Mouse (Mus musculus): ENCODE measurements around the gene Arrdc1. TPM values are rescaled to one million over a fixed set of nuclear protein-coding genes. Genes with fewer than 3 reads are reported as not detected.

Gene Arrdc1
- polyA plus RNA-seq, 1 experiment from 2014 or later, result 67.9 TPM

GRCm38 (mm10) chr2:24925284-24925683 is 9.8 kb downstream of the Arrdc1 start:
- DNase-seq (ENCODE audit: low spot score), result no peak

- no peak for DNase-seq (ENCODE audit: low spot score)
Observed at GRCm38 (mm10) chr2:24923561-24923960, 11.5 kb downstream of the Arrdc1 start.

- no peak for DNase-seq (ENCODE audit: low spot score)
Observed at GRCm38 (mm10) chr2:24919839-24920175, 15.2 kb downstream of the Arrdc1 start.

- peak; percentile 95 for DNase-seq (ENCODE audit: low spot score)
Observed at GRCm38 (mm10) chr2:24918930-24919838, 15.9 kb downstream of the Arrdc1 start, which contains the start of gene Ehmt1. Gene Ehmt1 (minus strand): TSS chr2:24919614.

GRCm38 (mm10) chr2:24914762-24915161 is 20.3 kb downstream of the Arrdc1 start:
- DNase-seq (ENCODE audit: low spot score), result no peak

- no peak for DNase-seq (ENCODE audit: low spot score)
Observed at GRCm38 (mm10) chr2:24912589-24912988, 22.5 kb downstream of the Arrdc1 start.

GRCm38 (mm10) chr2:24912189-24912588 is 22.9 kb downstream of the Arrdc1 start:
- DNase-seq (ENCODE audit: low spot score), result no peak

GRCm38 (mm10) chr2:24910481-24910880 is 24.6 kb downstream of the Arrdc1 start:
- DNase-seq (ENCODE audit: low spot score), result no peak

GRCm38 (mm10) chr2:24905653-24906155 is 29.3 kb downstream of the Arrdc1 start:
- no peak for DNase-seq (ENCODE audit: low spot score)

GRCm38 (mm10) chr2:24904823-24905652 is 30.0 kb downstream of the Arrdc1 start:
- no peak for DNase-seq (ENCODE audit: low spot score)

GRCm38 (mm10) chr2:24902999-24903398 is 32.1 kb downstream of the Arrdc1 start:
- DNase-seq (ENCODE audit: low spot score), result no peak

- no peak for DNase-seq (ENCODE audit: low spot score)
Observed at GRCm38 (mm10) chr2:24901055-24901454, 34.0 kb downstream of the Arrdc1 start.

GRCm38 (mm10) chr2:24899292-24899691 is 35.8 kb downstream of the Arrdc1 start:
- DNase-seq (ENCODE audit: low spot score), result no peak

- DNase-seq (ENCODE audit: low spot score), result no peak
Observed at GRCm38 (mm10) chr2:24896761-24897160, 38.3 kb downstream of the Arrdc1 start.

GRCm38 (mm10) chr2:24894211-24894610 is 40.8 kb downstream of the Arrdc1 start:
- DNase-seq (ENCODE audit: low spot score), result no peak

- no peak for DNase-seq (ENCODE audit: low spot score)
Observed at GRCm38 (mm10) chr2:24892318-24892717, 42.7 kb downstream of the Arrdc1 start.

GRCm38 (mm10) chr2:24890541-24891447 is 44.3 kb downstream of the Arrdc1 start:
- no peak for DNase-seq (ENCODE audit: low spot score)

- no peak for DNase-seq (ENCODE audit: low spot score)
Observed at GRCm38 (mm10) chr2:24888895-24889294, 46.2 kb downstream of the Arrdc1 start.

- DNase-seq (ENCODE audit: low spot score), result no peak
Observed at GRCm38 (mm10) chr2:24880686-24881085, 54.4 kb downstream of the Arrdc1 start.
